9 mouse cellular contexts compared by ENCODE assay signal in the genomic region with DNA sequence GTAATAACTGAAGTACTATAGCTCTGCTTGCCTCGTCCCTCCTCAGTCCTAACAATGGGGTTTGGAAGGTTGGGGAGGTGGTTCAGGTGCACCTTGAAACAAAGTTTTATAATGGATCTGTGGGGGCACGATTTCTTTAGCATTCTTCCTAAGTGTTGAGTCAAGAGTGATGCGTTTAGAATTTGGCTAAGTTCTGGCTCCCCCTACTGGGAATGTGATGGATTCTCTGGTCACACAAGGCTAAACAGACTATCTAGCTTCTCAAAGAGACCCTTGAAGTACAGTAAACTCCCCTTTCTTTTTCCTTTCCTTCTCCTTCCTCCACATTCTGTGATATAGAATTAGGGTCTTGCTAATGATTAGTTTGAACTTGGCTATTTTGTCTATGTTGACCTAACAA. TPM values are rescaled to one million over a fixed set of nuclear protein-coding genes. Genes with fewer than 3 reads are reported as not detected.
DNase-seq lines count a peak whose midpoint lies in the region; TF ChIP-seq lines count a peak whose summit lies in the region.
"Had no signal": no experiment of that assay in that cellular context is flagged by ENCODE, and none has a peak within 500 bp of the region (broad histone marks: within the 10 kb centered on the region; RNA-seq: fewer than 3 reads in every experiment).

No protein-coding gene starts in this region.

- 11% methylated on average over 3 of the region's 3 CpGs for WGBS in heart, adult 2 months
- 18% methylated on average over 3 of the region's 3 CpGs for WGBS in spleen, adult 2 months

- peaks cover 1% of the 10 kb centered on the region; the same call in 1 of the 2 replicates for H3K4me1 ChIP-seq in heart, adult 2 months (ENCODE audit: control insufficient read depth, insufficient read depth, low read length)
- H3K4me1 ChIP-seq in spleen, adult 2 months (ENCODE audit: control insufficient read depth, insufficient read depth, insufficient read length) = no peaks in the 10 kb centered on the region
- H3K4me1 ChIP-seq: embryonic facial prominence, embryonic 13.5 days had no signal

- TF ChIP-seq POLR2A in heart, adult 2 months (IDR thresholded peaks at IDR 0.05; ENCODE audit: insufficient read depth, low read depth, low read length) = no peak
- no peak for TF ChIP-seq POLR2A in spleen, adult 2 months (IDR thresholded peaks at IDR 0.05; ENCODE audit: low read depth, low read length)

- no peaks in the 10 kb centered on the region for H3K27me3 ChIP-seq in heart, adult 2 months (ENCODE audit: control insufficient read depth, insufficient read depth, low read length)
- H3K27me3 ChIP-seq in spleen, adult 2 months (ENCODE audit: control insufficient read depth, insufficient read depth, low read length) = no peaks in the 10 kb centered on the region
- H3K27me3 ChIP-seq: embryonic facial prominence, embryonic 13.5 days had no signal

- H3K36me3 ChIP-seq in heart, adult 2 months (ENCODE audit: control insufficient read depth, insufficient read depth, low read length) = no peaks in the 10 kb centered on the region
- H3K36me3 ChIP-seq in spleen, adult 2 months (ENCODE audit: control insufficient read depth, insufficient read depth, low read length) = peaks cover 6% of the 10 kb centered on the region; the same call in 1 of the 2 replicates

- no peak overlapping the region for H3K9ac ChIP-seq in heart, adult 2 months (ENCODE audit: low read depth, low read length)
- H3K9ac ChIP-seq: embryonic facial prominence, embryonic 13.5 days had no signal

- H3K27ac ChIP-seq in heart, adult 2 months = no peak overlapping the region
- no peak overlapping the region for H3K27ac ChIP-seq in spleen, adult 2 months (ENCODE audit: insufficient read depth, low read length)
- H3K27ac ChIP-seq: embryonic facial prominence, embryonic 13.5 days had no signal

- intact Hi-C loops in heart, adult 2 months (cut with DNase I) = loop anchor here (2.0 kb wide), 2 partner anchors 60 to 102 kb away; no protein-coding TSS in a partner anchor
- intact Hi-C loops in heart, postnatal 25 days (cut with DNase I) = loop anchor here (2.0 to 5.0 kb wide), 3 partner anchors 62 to 234 kb away; no protein-coding TSS in a partner anchor

- no peak overlapping the region for H3K4me3 ChIP-seq in heart, adult 2 months
- H3K4me3 ChIP-seq in spleen, adult 2 months (ENCODE audit: extremely low read depth, insufficient read depth, insufficient read length) = no peak overlapping the region
- H3K4me3 ChIP-seq: embryonic facial prominence, embryonic 13.5 days had no signal

- DNase-seq in heart, adult 2 months = no peak
- DNase-seq in heart, postnatal 25 days (ENCODE audit: low spot score) = no peak
- DNase-seq in spleen, adult 2 months (ENCODE audit: low read depth in 1 of 2, low spot score in 2 of 2) = peak in 1 of 2 experiments; percentile 31
- no peak for DNase-seq in spleen, postnatal 4 days (ENCODE audit: low spot score in 2 of 2)
- DNase-seq in T-cell, adult 2 months (ENCODE audit: low spot score) = peak; percentile 32
- DNase-seq in induced T-regulatory cell, adult 2 months (ENCODE audit: low read depth) = peak; percentile 70
- DNase-seq in retina, postnatal 7 days (ENCODE audit: low read depth, low spot score) = peak; percentile 14
- no peak for DNase-seq in right cerebral cortex, postnatal 4 days

- TF ChIP-seq EP300 in heart, adult 2 months (IDR thresholded peaks at IDR 0.05; ENCODE audit: insufficient read depth, low read depth, low read length) = no peak

- peak; percentile 86 for TF ChIP-seq CTCF in heart, adult 2 months (IDR thresholded peaks at IDR 0.05)
- TF ChIP-seq CTCF in spleen, adult 2 months (IDR thresholded peaks at IDR 0.05; ENCODE audit: extremely low read depth, insufficient read depth, insufficient read length, insufficient replicate concordance) = peak; percentile 21; the same call in 1 of the 2 replicates

- no peaks in the 10 kb centered on the region for H3K79me2 ChIP-seq in heart, adult 2 months (replicated peaks; ENCODE audit: control insufficient read depth, insufficient read depth, low read length)

RNA-seq across cellular contexts. Expression of a gene that starts 11.5 kb away (rescaled TPM):
- total RNA-seq in heart, adult 2 months (2021) = 10 to 100 TPM; 50.3 to 57.4 TPM
- polyA plus RNA-seq in heart, adult 2 months (2012; rRNA removed) = 34.0 and 44.5 TPM in 2 replicates
- 10 to 100 TPM; 63.5 to 64.2 TPM for total RNA-seq in heart, postnatal 25 days (2021)
- 67.6 and 91.4 TPM in 2 replicates for polyA plus RNA-seq in spleen, adult 2 months (2012; rRNA removed)

RNA-seq across cellular contexts. Expression of a gene that starts 28.3 kb away (rescaled TPM):
- 10 to 100 TPM; 31.5 to 57.9 TPM for total RNA-seq in heart, adult 2 months (2021)
- polyA plus RNA-seq in heart, adult 2 months (2012; rRNA removed) = 26.5 and 32.4 TPM in 2 replicates
- 10 to 100 TPM; 42.2 to 45.5 TPM for total RNA-seq in heart, postnatal 25 days (2021)
- polyA plus RNA-seq in spleen, adult 2 months (2012; rRNA removed) = 35.4 and 44.6 TPM in 2 replicates

Comparison
In these comparisons a context has a peak if more than half of its experiments do, and no peak if none do; other contexts are left out.
1. DNase-seq: peak in T-cell, adult 2 months (single experiment), induced T-regulatory cell, adult 2 months (single experiment) and retina, postnatal 7 days (single experiment); none in heart, adult 2 months (0 of 2), heart, postnatal 25 days (single experiment), spleen, postnatal 4 days (0 of 2) and right cerebral cortex, postnatal 4 days (single experiment).